Mouse (Mus musculus) C2C12 (cell line): ENCODE results near the gene Cox6b2.

ENCODE experiments used
- CEBPB ChIP-seq: IDR thresholded peaks from one replicate; pipeline ENCODE4 v1.6.1; 2011; ENCODE audit warnings: low read depth, mild to moderate bottlenecking, control low read depth, moderate library complexity
- CTCF ChIP-seq: IDR thresholded peaks from one replicate; pipeline ENCODE4 v1.5.1; 2011; ENCODE audit not compliant: control insufficient read depth, insufficient read depth, insufficient read length
- FOSL1 ChIP-seq: IDR thresholded peaks from one replicate; pipeline ENCODE4 v1.8.0; 2011; ENCODE audit warnings: mild to moderate bottlenecking, low read length; ENCODE audit not compliant: poor library complexity, insufficient read depth, severe bottlenecking
- MAX ChIP-seq: IDR thresholded peaks from one replicate; pipeline ENCODE4 v1.6.1; 2011; ENCODE audit warnings: mild to moderate bottlenecking, control low read depth
- MYOD1 ChIP-seq: IDR thresholded peaks from one replicate; pipeline ENCODE4 v1.6.1; 2011; ENCODE audit warnings: low read depth; ENCODE audit not compliant: control insufficient read depth, insufficient read length
- MYOG ChIP-seq: IDR thresholded peaks from one replicate; pipeline ENCODE4 v1.6.1; 2011; ENCODE audit not compliant: control insufficient read depth, insufficient read length; ENCODE audit errors: extremely low read depth
- USF1 ChIP-seq: IDR thresholded peaks from one replicate; pipeline ENCODE4 v1.6.1; 2011; ENCODE audit warnings: low read depth, mild to moderate bottlenecking, control low read depth, moderate library complexity

DNA sequence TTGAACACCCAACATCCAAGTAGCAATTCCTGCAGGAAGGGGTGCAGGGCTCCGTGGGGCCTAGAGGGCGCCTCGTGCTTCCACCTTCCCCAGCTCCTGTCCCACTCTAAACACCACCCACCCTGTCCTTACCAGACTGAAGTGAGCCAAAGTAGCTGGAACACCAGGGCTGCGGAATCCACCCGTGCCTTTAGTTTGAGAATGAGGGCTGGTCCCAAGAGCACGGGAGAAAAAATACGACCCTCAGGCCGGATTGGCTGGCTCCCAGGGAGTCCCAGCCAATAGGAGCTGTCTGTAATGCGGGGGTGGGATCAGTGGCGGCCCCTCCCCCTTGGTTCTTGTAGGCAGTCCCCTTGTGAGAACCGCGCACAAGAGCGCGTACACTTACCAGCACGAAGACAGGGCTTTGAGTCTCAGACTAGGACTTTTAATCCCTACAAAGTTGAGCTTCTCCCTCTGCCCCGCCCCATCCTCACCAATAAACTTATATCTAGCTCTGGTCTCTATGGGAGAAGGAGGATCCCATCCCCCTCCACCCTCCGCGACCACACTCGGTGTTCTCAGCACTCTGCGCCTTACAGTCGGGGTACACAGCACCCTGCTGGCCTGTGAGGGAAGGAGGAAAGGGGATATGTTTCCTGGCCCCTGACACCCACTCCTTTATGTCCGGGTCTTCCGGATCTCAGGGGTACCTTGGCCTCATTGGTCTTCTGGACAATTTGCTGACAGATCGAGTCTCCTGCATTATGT is at the start of gene Cox6b2:
- TF ChIP-seq MAX (no peak), FOSL1 (no peak), CTCF (no peak), CEBPB (no peak), MYOG (no peak), USF1 (no peak), MYOD1 (no peak)
